Mouse (Mus musculus) hindbrain, embryonic 11.5 days (tissue): ENCODE measurements around the gene Trpm3. TPM values are rescaled to one million over a fixed set of nuclear protein-coding genes. Genes with fewer than 3 reads are reported as not detected.

ENCODE experiments used
- ATAC-seq: fragments of 200-750 bp; cut with Nextera tagmentation; 2 replicates; pipeline ENCODE4 v1.8.0; 2017; ENCODE audit warnings: mild to moderate bottlenecking, moderate TSS enrichment, moderate library complexity; ENCODE audit not compliant: low FRiP score
- DNase-seq: peaks from one replicate; pipeline ENCODE4 v3.0.0-alpha.2; 2015; ENCODE audit warnings: low spot score
- H3K27ac ChIP-seq: fragments of 300-500 bp; sonication (generic); 2 replicates; pipeline ENCODE4 v1.5.1; 2014; ENCODE audit warnings: mild to moderate bottlenecking, low read depth, low read length
- H3K27me3 ChIP-seq: fragments of 300-500 bp; sonication (generic); 2 replicates; pipeline ENCODE4 v1.6.1; 2014; ENCODE audit warnings: mild to moderate bottlenecking, low read length, moderate library complexity, mixed read lengths; ENCODE audit not compliant: control insufficient read depth, insufficient read depth
- H3K36me3 ChIP-seq: fragments of 300-500 bp; sonication (generic); 2 replicates; pipeline ENCODE4 v1.6.1; 2014; ENCODE audit warnings: mild to moderate bottlenecking, low read length, moderate library complexity, mixed read lengths; ENCODE audit not compliant: control insufficient read depth, insufficient read depth
- H3K4me1 ChIP-seq: fragments of 300-500 bp; sonication (generic); replicated peaks from 2 replicates; pipeline ENCODE4 v1.6.1; 2014; ENCODE audit warnings: low read length, mixed read lengths; ENCODE audit not compliant: control insufficient read depth, insufficient read depth
- H3K4me2 ChIP-seq: fragments of 300-500 bp; sonication (generic); replicated peaks from 2 replicates; pipeline ENCODE4 v1.6.1; 2014; ENCODE audit warnings: mild to moderate bottlenecking, low read depth, low read length
- H3K4me3 ChIP-seq: fragments of 300-500 bp; sonication (generic); 2 replicates; pipeline ENCODE4 v1.5.1; 2014; ENCODE audit warnings: low read depth, low read length
- H3K9ac ChIP-seq: fragments of 300-500 bp; sonication (generic); 2 replicates; pipeline ENCODE4 v1.6.1; 2014; ENCODE audit warnings: low read depth, low read length
- H3K9me3 ChIP-seq: fragments of 300-500 bp; sonication (generic); 2 replicates; pipeline ENCODE4 v1.6.1; 2016; ENCODE audit warnings: low read length; ENCODE audit not compliant: control insufficient read depth
- WGBS: fragments of 180-500 bp; shearing (Covaris S2); extraction: QIAGEN DNeasy Blood & Tissue Kit; methylation state at CpG from one replicate; pipeline ENCODE4 v1.1.7; 2014; 5-methylcytosine and 5-hydroxymethylcytosine counted together
- polyA plus RNA-seq: library from polyadenylated mRNA; unstranded; fragments of >200 nt; fragmentation: Nextera tagmentation; extraction: Ambion mirVana; gene quantifications from 2 replicates; pipeline ENCODE4 v1.2.1, GENCODE M21; 2014

The Trpm3 gene
- polyA plus RNA-seq, 1 experiment from 2014 or later, result 16.6 TPM

- Histone ChIP-seq H3K27ac (peak overlapping the region; percentile 47), H3K9ac (no peak overlapping the region), H3K4me1 (peaks cover 7% of the 10 kb centered on the region; the same call in 1 of the 2 replicates), H3K9me3 (no peaks in the 10 kb centered on the region), H3K4me3 (no peak overlapping the region), H3K4me2 (no peak overlapping the region), H3K27me3 (no peaks in the 10 kb centered on the region), H3K36me3 (no peaks in the 10 kb centered on the region)
- 50% methylated on average over 14 of the region's 14 CpGs for WGBS
- DNase-seq, result peak; percentile 36
- peak; percentile 66; the same call in 1 of the 2 replicates for ATAC-seq
Observed at GRCm38 (mm10) chr19:22656466-22657215, 517.8 kb downstream of the Trpm3 start.

GRCm38 (mm10) chr19:22657251-22657650 is 518.4 kb downstream of the Trpm3 start:
- no peak overlapping the region for H3K4me3 ChIP-seq
- peaks cover 7% of the 10 kb centered on the region; the same call in 1 of the 2 replicates for H3K4me1 ChIP-seq
- H3K27ac ChIP-seq, result peak overlapping the region; percentile 47; the same call in 1 of the 2 replicates
- ATAC-seq (peak; percentile 61), DNase-seq (peak; percentile 21)
- no peaks in the 10 kb centered on the region for H3K36me3 ChIP-seq
- 28% methylated on average over 4 of the region's 4 CpGs for WGBS
- H3K9me3 ChIP-seq, result no peaks in the 10 kb centered on the region
- H3K4me2 ChIP-seq, result no peak overlapping the region
- no peak overlapping the region for H3K9ac ChIP-seq
- no peaks in the 10 kb centered on the region for H3K27me3 ChIP-seq

- no peaks in the 10 kb centered on the region for H3K9me3 ChIP-seq
- no peak overlapping the region for H3K4me2 ChIP-seq
- H3K27me3 ChIP-seq, result no peaks in the 10 kb centered on the region
- H3K4me3 ChIP-seq, result no peak overlapping the region
- ATAC-seq (no peak), DNase-seq (no peak)
- no peak overlapping the region for H3K9ac ChIP-seq
- H3K27ac ChIP-seq, result no peak overlapping the region
- 88% methylated on average over 4 of the region's 4 CpGs for WGBS
- no peaks in the 10 kb centered on the region for H3K4me1 ChIP-seq
- H3K36me3 ChIP-seq, result no peaks in the 10 kb centered on the region
Observed at GRCm38 (mm10) chr19:22665401-22665800, 526.6 kb downstream of the Trpm3 start.

- 93% methylated on average over 8 of the region's 8 CpGs for WGBS
- Histone ChIP-seq H3K4me2 (no peak overlapping the region), H3K9ac (no peak overlapping the region), H3K4me3 (no peak overlapping the region), H3K36me3 (no peaks in the 10 kb centered on the region), H3K9me3 (no peaks in the 10 kb centered on the region), H3K27ac (no peak overlapping the region), H3K4me1 (no peaks in the 10 kb centered on the region), H3K27me3 (no peaks in the 10 kb centered on the region)
- ATAC-seq, result no peak
- DNase-seq, result no peak
Observed at GRCm38 (mm10) chr19:22670222-22670621, 531.4 kb downstream of the Trpm3 start.

- no peak overlapping the region for H3K4me2 ChIP-seq
- no peaks in the 10 kb centered on the region for H3K36me3 ChIP-seq
- H3K9ac ChIP-seq, result no peak overlapping the region
- ATAC-seq (no peak), DNase-seq (no peak)
- no peak overlapping the region for H3K27ac ChIP-seq
- H3K27me3 ChIP-seq, result no peaks in the 10 kb centered on the region
- no peaks in the 10 kb centered on the region for H3K4me1 ChIP-seq
- WGBS, result 93% methylated on average over 3 of the region's 3 CpGs
- H3K4me3 ChIP-seq, result no peak overlapping the region
- H3K9me3 ChIP-seq, result no peaks in the 10 kb centered on the region
Observed at GRCm38 (mm10) chr19:22672892-22673291, 534.0 kb downstream of the Trpm3 start.

- no peak for ATAC-seq
- no peak overlapping the region for H3K4me3 ChIP-seq
Observed at GRCm38 (mm10) chr19:22676206-22676605, 537.4 kb downstream of the Trpm3 start.

GRCm38 (mm10) chr19:22682238-22682637 is 543.4 kb downstream of the Trpm3 start:
- DNase-seq (no peak), ATAC-seq (no peak)
- no peak overlapping the region for H3K27ac ChIP-seq
- H3K27me3 ChIP-seq, result no peaks in the 10 kb centered on the region
- H3K4me2 ChIP-seq, result no peak overlapping the region
- WGBS, result 93% methylated on average over 6 of the region's 6 CpGs
- H3K4me3 ChIP-seq, result no peak overlapping the region
- no peaks in the 10 kb centered on the region for H3K9me3 ChIP-seq
- H3K36me3 ChIP-seq, result no peaks in the 10 kb centered on the region
- no peaks in the 10 kb centered on the region for H3K4me1 ChIP-seq
- no peak overlapping the region for H3K9ac ChIP-seq

More at GRCm38 (mm10) chr19:22676206-22676605, 537.4 kb downstream of the Trpm3 start:
- H3K27ac ChIP-seq, result no peak overlapping the region
- 66% methylated on average over 4 of the region's 4 CpGs for WGBS
- no peaks in the 10 kb centered on the region for H3K27me3 ChIP-seq
- no peak overlapping the region for H3K4me2 ChIP-seq
- H3K4me1 ChIP-seq, result no peaks in the 10 kb centered on the region
- no peaks in the 10 kb centered on the region for H3K9me3 ChIP-seq
- DNase-seq, result no peak
- no peaks in the 10 kb centered on the region for H3K36me3 ChIP-seq
- no peak overlapping the region for H3K9ac ChIP-seq

- H3K4me3 ChIP-seq, result no peak overlapping the region
- H3K4me1 ChIP-seq, result no peaks in the 10 kb centered on the region
- H3K27me3 ChIP-seq, result no peaks in the 10 kb centered on the region
- H3K27ac ChIP-seq, result no peak overlapping the region
- no peak for DNase-seq
- H3K9ac ChIP-seq, result no peak overlapping the region
- no peak for ATAC-seq
- H3K36me3 ChIP-seq, result no peaks in the 10 kb centered on the region
- no peak overlapping the region for H3K4me2 ChIP-seq
- 74% methylated on average over 5 of the region's 5 CpGs for WGBS
- no peaks in the 10 kb centered on the region for H3K9me3 ChIP-seq
Observed at GRCm38 (mm10) chr19:22691995-22692394, 553.1 kb downstream of the Trpm3 start.

- Histone ChIP-seq H3K9ac (no peak overlapping the region), H3K27me3 (no peaks in the 10 kb centered on the region), H3K4me1 (no peaks in the 10 kb centered on the region), H3K9me3 (no peaks in the 10 kb centered on the region), H3K27ac (no peak overlapping the region), H3K4me3 (no peak overlapping the region), H3K36me3 (no peaks in the 10 kb centered on the region), H3K4me2 (no peak overlapping the region)
- ATAC-seq (no peak), DNase-seq (no peak)
- 40% methylated on average over 4 of the region's 4 CpGs for WGBS
Observed at GRCm38 (mm10) chr19:22692553-22692952, 553.7 kb downstream of the Trpm3 start.
